Mouse (Mus musculus) intestine, postnatal 0 days (tissue): ENCODE measurements at regions not wholly inside any gene's neighbourhood (a gene's known extent, or its start where the extent isn't known, plus 50 kb on each side); places are given as distances from the start of the nearest gene placed in this dataset.

ENCODE experiments used
- ATAC-seq: fragments of 200-750 bp; cut with Nextera tagmentation; 2 replicates; pipeline ENCODE4 v1.8.0; 2017; ENCODE audit warnings: mild to moderate bottlenecking, moderate TSS enrichment, moderate library complexity
- H3K27ac ChIP-seq: fragments of 300-500 bp; sonication (generic); 2 replicates; pipeline ENCODE4 v1.5.1; 2014; ENCODE audit warnings: mild to moderate bottlenecking, low read depth, low read length, moderate library complexity
- H3K27me3 ChIP-seq: fragments of 300-500 bp; sonication (generic); replicated peaks from 2 replicates; pipeline ENCODE4 v1.6.1; 2014; ENCODE audit warnings: low read length, mixed read lengths; ENCODE audit not compliant: control insufficient read depth, insufficient read depth
- H3K36me3 ChIP-seq: fragments of 300-500 bp; sonication (generic); 2 replicates; pipeline ENCODE4 v1.6.1; 2014; ENCODE audit warnings: mild to moderate bottlenecking, moderate library complexity; ENCODE audit not compliant: control insufficient read depth, insufficient read depth
- H3K4me1 ChIP-seq: fragments of 300-500 bp; sonication (generic); replicated peaks from 2 replicates; pipeline ENCODE4 v1.6.1; 2014; ENCODE audit warnings: antibody characterized with exemption, low read length, mixed read lengths; ENCODE audit not compliant: control insufficient read depth, insufficient read depth
- H3K4me2 ChIP-seq: fragments of 300-500 bp; sonication (generic); replicated peaks from 2 replicates; pipeline ENCODE4 v1.6.1; 2014; ENCODE audit warnings: low read depth, mild to moderate bottlenecking, moderate library complexity
- H3K4me3 ChIP-seq: fragments of 300-500 bp; sonication (generic); 2 replicates; pipeline ENCODE4 v1.5.1; 2014; ENCODE audit warnings: low read depth, low read length
- H3K9ac ChIP-seq: fragments of 300-500 bp; sonication (generic); 2 replicates; pipeline ENCODE4 v1.6.1; 2014; ENCODE audit warnings: mild to moderate bottlenecking, low read depth, low read length
- H3K9me3 ChIP-seq: fragments of 300-500 bp; sonication (generic); 2 replicates; pipeline ENCODE4 v1.6.1; 2016; ENCODE audit warnings: mixed run types; ENCODE audit not compliant: control insufficient read depth
- CTCF ChIP-seq: sonication (generic); IDR thresholded peaks from 2 replicates; pipeline ENCODE4 v1.5.1; 2016; ENCODE audit warnings: low read depth, mild to moderate bottlenecking, control low read depth, antibody characterized with exemption, moderate library complexity
- WGBS: fragments of 180-500 bp; shearing (Covaris S2); extraction: QIAGEN DNeasy Blood & Tissue Kit; methylation state at CpG from one replicate; pipeline ENCODE4 v1.1.7; 2014; 5-methylcytosine and 5-hydroxymethylcytosine counted together

DNA sequence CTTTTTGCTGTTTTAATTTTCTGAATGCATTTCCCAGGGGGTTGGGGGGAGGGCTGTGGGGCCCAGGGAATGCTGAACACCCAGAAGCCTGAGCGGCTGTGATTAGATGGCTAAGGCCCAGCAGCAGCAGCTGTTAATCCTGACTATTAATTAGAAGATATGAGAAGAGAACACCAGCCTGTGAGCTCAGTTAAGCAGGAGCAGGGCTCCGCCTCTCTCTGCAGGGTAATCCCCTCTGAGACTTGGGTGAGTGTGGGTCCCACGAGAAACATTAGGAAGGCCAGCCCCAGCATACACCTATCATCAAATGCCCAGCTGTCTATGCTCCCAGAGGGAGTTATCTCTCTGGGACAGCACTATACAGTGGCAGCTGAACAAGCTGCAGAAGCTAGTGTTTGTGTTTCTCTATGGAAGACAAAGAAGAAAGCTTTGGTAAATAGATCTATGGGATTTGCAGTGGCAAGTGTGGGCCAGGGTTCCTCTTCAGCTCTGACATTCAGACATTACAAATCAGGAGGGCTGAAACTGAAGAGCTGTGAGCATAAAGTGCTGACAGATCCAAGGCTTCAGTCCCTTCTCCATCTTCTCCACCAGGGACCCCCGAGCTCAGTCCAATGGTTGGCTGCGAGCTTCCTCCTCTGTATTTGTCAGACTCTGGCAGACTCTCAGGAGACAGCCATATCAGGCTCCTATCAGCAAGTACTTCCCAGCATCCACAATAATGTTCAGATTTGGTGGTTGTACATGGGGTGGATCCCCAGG, 781.9 kb downstream of the Gm9195 start:
- Histone ChIP-seq H3K9me3 (no peaks in the 10 kb centered on the region), H3K36me3 (no peaks in the 10 kb centered on the region), H3K4me3 (no peak overlapping the region), H3K4me2 (no peak overlapping the region), H3K4me1 (no peaks in the 10 kb centered on the region), H3K27ac (no peak overlapping the region), H3K9ac (no peak overlapping the region), H3K27me3 (no peaks in the 10 kb centered on the region)
- no peak for ATAC-seq
- TF ChIP-seq CTCF, result no peak
- 52% methylated on average over 5 of the region's 5 CpGs for WGBS

DNA sequence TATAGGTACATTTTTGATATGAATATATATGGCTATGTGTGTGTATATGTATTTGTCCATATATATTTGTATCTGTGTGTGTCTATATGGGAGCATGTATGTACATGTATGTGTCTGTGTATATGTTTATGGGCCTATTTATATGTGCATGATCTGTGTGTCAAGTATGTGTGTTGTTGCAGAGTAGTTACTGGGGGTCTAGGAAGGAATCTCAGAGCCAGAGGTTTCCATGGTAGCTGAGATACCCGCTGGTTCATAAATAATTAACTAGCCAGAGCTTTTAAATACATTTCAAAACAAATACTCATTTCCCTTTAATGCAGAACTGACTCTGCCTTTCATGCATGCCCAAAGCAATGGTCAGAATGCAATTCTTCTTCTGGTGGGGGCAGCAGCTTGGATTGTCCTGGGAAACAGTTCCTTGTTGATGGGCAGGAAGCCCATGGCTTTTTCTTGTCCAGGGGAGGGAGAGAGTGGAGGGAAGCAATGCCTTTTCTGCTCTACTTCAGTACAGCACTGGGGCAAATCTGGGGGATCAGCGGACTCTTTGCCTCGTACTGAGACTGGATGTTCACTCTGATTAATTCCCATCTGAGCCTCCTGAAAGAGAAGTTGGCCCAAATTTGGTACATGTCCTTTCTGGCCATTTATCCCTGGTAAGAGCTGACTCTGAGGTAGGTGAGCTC, 798.7 kb downstream of the Gm9195 start:
- Histone ChIP-seq H3K4me3 (no peak overlapping the region), H3K9me3 (no peaks in the 10 kb centered on the region), H3K36me3 (no peaks in the 10 kb centered on the region), H3K9ac (no peak overlapping the region), H3K27ac (no peak overlapping the region), H3K4me2 (no peak overlapping the region), H3K27me3 (no peaks in the 10 kb centered on the region), H3K4me1 (no peaks in the 10 kb centered on the region)
- TF ChIP-seq CTCF, result no peak
- 51% methylated on average over 3 of the region's 3 CpGs for WGBS
- ATAC-seq, result no peak

DNA sequence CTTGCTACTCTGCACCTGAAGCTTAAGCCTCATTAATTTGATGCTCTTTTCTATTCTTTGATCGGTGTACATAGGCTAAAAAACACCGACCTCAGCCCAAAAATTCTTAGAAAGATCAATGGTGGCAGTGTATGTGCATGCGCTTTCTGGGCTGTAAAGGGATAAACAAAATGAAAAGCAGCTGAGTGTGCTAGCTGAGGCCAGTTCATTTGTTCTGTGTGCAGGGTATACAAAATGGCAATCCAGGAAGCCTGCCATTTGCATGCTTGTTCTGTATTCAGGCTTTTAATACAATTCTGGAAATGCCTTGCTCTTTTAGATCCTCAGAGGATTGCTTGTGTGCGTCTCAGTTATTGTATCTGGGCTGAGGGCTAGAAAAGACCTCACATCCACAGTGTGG, 817.1 kb downstream of the Gm9195 start:
- H3K4me2 ChIP-seq, result no peak overlapping the region
- H3K36me3 ChIP-seq, result no peaks in the 10 kb centered on the region
- H3K27me3 ChIP-seq, result no peaks in the 10 kb centered on the region
- no peaks in the 10 kb centered on the region for H3K9me3 ChIP-seq
- no peak overlapping the region for H3K27ac ChIP-seq
- no peak overlapping the region for H3K4me3 ChIP-seq
- H3K9ac ChIP-seq, result no peak overlapping the region
- 86% methylated on average over 4 of the region's 4 CpGs for WGBS
- no peak for TF ChIP-seq CTCF
- no peaks in the 10 kb centered on the region for H3K4me1 ChIP-seq
- no peak for ATAC-seq

DNA sequence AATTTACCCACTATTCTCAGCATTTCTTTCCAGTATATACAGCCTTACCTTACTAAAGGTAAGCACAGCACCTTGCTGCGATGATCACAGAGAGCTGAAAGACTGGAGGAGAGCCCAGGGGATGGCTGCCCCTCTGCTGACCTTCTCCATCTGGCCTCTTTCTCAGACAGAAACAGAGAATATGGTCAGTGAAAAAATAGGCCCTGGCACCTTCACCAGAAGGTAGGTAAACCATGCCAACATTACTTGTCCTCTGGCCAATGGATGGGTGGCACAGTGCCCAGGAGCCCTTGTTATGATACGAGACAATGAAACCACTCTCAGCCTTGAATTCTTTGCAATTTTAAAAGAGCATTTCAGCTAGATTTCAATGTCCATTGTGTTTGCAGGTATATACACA, 817.8 kb downstream of the Gm9195 start:
- H3K9ac ChIP-seq, result no peak overlapping the region
- ATAC-seq, result no peak
- 83% methylated on average over 2 of the region's 2 CpGs for WGBS

DNA sequence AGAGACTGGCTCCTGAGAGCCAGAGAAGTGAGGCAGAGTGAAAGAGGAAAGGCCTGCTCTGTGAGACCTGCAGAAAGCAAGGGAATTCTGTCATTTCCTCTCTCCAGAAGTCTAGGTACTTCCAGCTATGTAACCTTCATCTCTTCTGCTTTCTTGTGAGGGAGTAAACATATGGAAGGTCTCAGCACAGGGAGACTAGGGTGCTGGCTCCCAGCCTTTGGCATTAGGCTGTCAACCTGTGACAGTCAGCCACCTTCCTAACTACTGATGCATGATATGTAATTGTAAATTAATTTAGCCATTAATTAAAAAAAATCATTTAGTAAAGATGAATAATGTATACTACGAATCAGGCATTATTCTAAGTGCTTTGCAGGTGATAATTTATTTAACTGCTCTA, 819.2 kb downstream of the Gm9195 start:
- Histone ChIP-seq H3K27me3 (no peaks in the 10 kb centered on the region), H3K36me3 (no peaks in the 10 kb centered on the region), H3K9me3 (no peaks in the 10 kb centered on the region), H3K9ac (no peak overlapping the region), H3K4me2 (no peak overlapping the region), H3K4me1 (no peaks in the 10 kb centered on the region), H3K27ac (no peak overlapping the region), H3K4me3 (no peak overlapping the region)
- no peak for TF ChIP-seq CTCF
- 69% methylated on average over 1 of the region's 1 CpGs for WGBS
- ATAC-seq, result no peak

More for the DNA sequence above, 817.8 kb downstream of the Gm9195 start:
- H3K27ac ChIP-seq, result no peak overlapping the region
- no peaks in the 10 kb centered on the region for H3K36me3 ChIP-seq
- no peaks in the 10 kb centered on the region for H3K4me1 ChIP-seq
- no peak for TF ChIP-seq CTCF
- no peaks in the 10 kb centered on the region for H3K27me3 ChIP-seq
- H3K9me3 ChIP-seq, result no peaks in the 10 kb centered on the region
- H3K4me2 ChIP-seq, result no peak overlapping the region
- H3K4me3 ChIP-seq, result no peak overlapping the region

DNA sequence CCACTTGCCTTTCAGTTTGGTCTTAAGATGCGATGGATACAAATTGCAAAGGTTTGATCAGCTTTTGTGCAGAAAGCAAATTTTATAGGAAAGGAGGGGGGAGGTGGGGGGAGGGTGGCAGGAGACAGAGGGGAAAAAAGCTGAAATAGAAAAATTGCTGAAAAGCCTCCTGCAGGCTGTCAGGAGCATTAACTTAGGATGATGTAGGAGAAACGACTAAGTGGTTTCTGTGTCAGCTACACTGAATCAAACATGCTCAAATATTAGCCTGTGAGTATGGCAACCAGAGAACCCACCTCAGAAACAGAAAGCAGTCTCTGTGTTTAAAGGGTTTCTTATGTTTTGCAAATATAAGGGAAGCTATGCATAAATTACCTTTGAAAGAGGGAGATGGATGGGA, 819.6 kb downstream of the Gm9195 start:
- no peak for ATAC-seq
- 63% methylated on average over 2 of the region's 2 CpGs for WGBS
- no peak overlapping the region for H3K4me2 ChIP-seq
- H3K36me3 ChIP-seq, result no peaks in the 10 kb centered on the region
- H3K27me3 ChIP-seq, result no peaks in the 10 kb centered on the region
- no peaks in the 10 kb centered on the region for H3K4me1 ChIP-seq
- H3K4me3 ChIP-seq, result no peak overlapping the region
- TF ChIP-seq CTCF, result no peak
- no peaks in the 10 kb centered on the region for H3K9me3 ChIP-seq
- no peak overlapping the region for H3K27ac ChIP-seq
- H3K9ac ChIP-seq, result no peak overlapping the region
